Mouse (Mus musculus) adrenal gland, adult 10 weeks (tissue): ENCODE results near the gene Nr2c2ap. TPM values are rescaled to one million over a fixed set of nuclear protein-coding genes. Genes with fewer than 3 reads are reported as not detected.

Experiments used
- polyA plus RNA-seq: library from polyadenylated mRNA; stranded (reverse); fragments of 350-450 nt; fragmentation: Illumina TruSeq; extraction: RNeasy Lipid Tissue Mini Kit (QIAGEN cat#74804); gene quantifications from one replicate; pipeline ENCODE4 v1.2.3, GENCODE M21; 2014; ENCODE audit warnings: low read depth, low replicate concordance

The Nr2c2ap gene
- polyA plus RNA-seq: 1.6 TPM

GRCm38 (mm10) chr8:70131166-70131883 is at the start of gene Nr2c2ap:
Gene Nr2c2ap (plus strand): TSS chr8:70131333.

GRCm38 (mm10) chr8:70083285-70083684 is 47.8 kb upstream of the Nr2c2ap start, which contains the start of gene Hapln4:
Gene Hapln4 (plus strand): TSS chr8:70083457.

GRCm38 (mm10) chr8:70120667-70121066 is 10.5 kb upstream of the Nr2c2ap start, which contains the start of gene Ncan:
Gene Ncan (minus strand): TSS chr8:70120873.

GRCm38 (mm10) chr8:70139026-70139857 is 8.1 kb downstream of the Nr2c2ap start, which contains the start of the genes Rfxank, Borcs8 and Mef2b:
Gene Rfxank (minus strand): TSS chr8:70139154.
Gene Borcs8 (plus strand): TSS chr8:70139499.
Gene Mef2b (plus strand): TSS chr8:70139711.

GRCm38 (mm10) chr8:70172043-70172681 is 41.0 kb downstream of the Nr2c2ap start, which contains the start of gene Tmem161a:
Gene Tmem161a (plus strand): TSS chr8:70172356.

Other genes starting within 250 kb of the Nr2c2ap start
- not detected for gene Cilp2, start 243.6 kb upstream of the Nr2c2ap start, polyA plus RNA-seq
- not detected for gene Tssk6, start 229.1 kb upstream of the Nr2c2ap start, polyA plus RNA-seq
- not detected for gene Ndufa13, start 228.8 kb upstream of the Nr2c2ap start, polyA plus RNA-seq
- not detected for gene Yjefn3, start 228.6 kb upstream of the Nr2c2ap start, polyA plus RNA-seq
- 12.7 TPM for gene Gatad2a, start 134.9 kb upstream of the Nr2c2ap start, polyA plus RNA-seq
- gene Mau2, start 88.6 kb upstream of the Nr2c2ap start, polyA plus RNA-seq: 10.1 TPM
- gene Sugp1, start 88.5 kb upstream of the Nr2c2ap start, polyA plus RNA-seq: 6.7 TPM
- gene Tm6sf2, start 58.4 kb upstream of the Nr2c2ap start, polyA plus RNA-seq: not detected
- not detected for gene Hapln4, start 47.9 kb upstream of the Nr2c2ap start, polyA plus RNA-seq
- gene Ncan, start 10.5 kb upstream of the Nr2c2ap start, polyA plus RNA-seq: not detected
- gene Rfxank, start 7.8 kb downstream of the Nr2c2ap start, polyA plus RNA-seq: 0.52 TPM
- 11.1 TPM for gene Borcs8, start 8.2 kb downstream of the Nr2c2ap start, polyA plus RNA-seq
- gene Mef2b, start 8.4 kb downstream of the Nr2c2ap start, polyA plus RNA-seq: not detected
- gene Tmem161a, start 41.0 kb downstream of the Nr2c2ap start, polyA plus RNA-seq: 7.5 TPM
- 3.5 TPM for gene Slc25a42, start 81.0 kb downstream of the Nr2c2ap start, polyA plus RNA-seq
- 5.9 TPM for gene Sugp2, start 102.9 kb downstream of the Nr2c2ap start, polyA plus RNA-seq
- 0.29 TPM for gene Armc6, start 103.1 kb downstream of the Nr2c2ap start, polyA plus RNA-seq
- gene Homer3, start 151.5 kb downstream of the Nr2c2ap start, polyA plus RNA-seq: not detected
- 4.1 TPM for gene Ddx49, start 171.2 kb downstream of the Nr2c2ap start, polyA plus RNA-seq
- 0.82 TPM for gene Cope, start 171.2 kb downstream of the Nr2c2ap start, polyA plus RNA-seq
- gene Cers1, start 184.4 kb downstream of the Nr2c2ap start, polyA plus RNA-seq: not detected
- gene Gdf1, start 198.5 kb downstream of the Nr2c2ap start, polyA plus RNA-seq: not detected
- 4.0 TPM for gene Upf1, start 221.9 kb downstream of the Nr2c2ap start, polyA plus RNA-seq
- gene Comp, start 242.2 kb downstream of the Nr2c2ap start, polyA plus RNA-seq: not detected